Mouse (Mus musculus) thymus, adult 2 months (tissue): ENCODE data around the gene Hacl1. TPM values are rescaled to one million over a fixed set of nuclear protein-coding genes. Genes with fewer than 3 reads are reported as not detected.

Experiments
- DNase-seq: peaks from one replicate; pipeline ENCODE4 v3.0.0; 2021
- H3K27ac ChIP-seq: fragments of 200-500 bp; 2 replicates; pipeline ENCODE4 v1.5.1; 2012; ENCODE audit warnings: low read length, control low read depth; ENCODE audit not compliant: control insufficient read depth, insufficient read depth
- H3K27me3 ChIP-seq: fragments of 200-500 bp; 2 replicates; pipeline ENCODE4 v1.6.1; 2012; ENCODE audit warnings: mild to moderate bottlenecking, low read length, moderate library complexity, mixed read lengths; ENCODE audit not compliant: control insufficient read depth, insufficient read depth
- H3K36me3 ChIP-seq: fragments of 200-500 bp; 2 replicates; pipeline ENCODE4 v1.6.1; 2012; ENCODE audit warnings: mild to moderate bottlenecking, low read length, moderate library complexity; ENCODE audit not compliant: control insufficient read depth, insufficient read depth
- H3K4me1 ChIP-seq: fragments of 200-500 bp; replicated peaks from 2 replicates; pipeline ENCODE4 v1.6.1; 2012; ENCODE audit warnings: low read length; ENCODE audit not compliant: control insufficient read depth, insufficient read depth
- H3K4me3 ChIP-seq: fragments of 200-500 bp; 2 replicates; pipeline ENCODE4 v1.5.1; 2012; ENCODE audit warnings: mild to moderate bottlenecking, low read length, control low read depth, moderate library complexity; ENCODE audit not compliant: control insufficient read depth, insufficient read depth
- CTCF ChIP-seq: fragments of 200-500 bp; IDR thresholded peaks from 2 replicates; pipeline ENCODE4 v1.5.1; 2012; ENCODE audit warnings: mild to moderate bottlenecking, control low read depth, low read length, moderate library complexity, borderline replicate concordance; ENCODE audit not compliant: control insufficient read depth, poor library complexity, insufficient read depth; ENCODE audit errors: extremely low read depth
- POLR2A ChIP-seq: fragments of 200-500 bp; IDR thresholded peaks from 2 replicates; pipeline ENCODE4 v1.6.1; 2012; ENCODE audit warnings: mild to moderate bottlenecking, low read length, control low read depth, moderate library complexity; ENCODE audit not compliant: control insufficient read depth, poor library complexity, insufficient read depth; ENCODE audit errors: extremely low read depth
- WGBS: fragments of 180-500 bp; shearing (Covaris S2); methylation state at CpG from one replicate; pipeline ENCODE4 v1.1.7; 2018; 5-methylcytosine and 5-hydroxymethylcytosine counted together
- polyA plus RNA-seq: library from polyadenylated mRNA; depleted of rRNA; stranded (reverse); fragments of >200 nt; gene quantifications from 2 replicates; pipeline ENCODE4 v1.2.3, GENCODE M21; 2012

Gene Hacl1
- polyA plus RNA-seq, 1 experiment = 12.1 TPM

DNA sequence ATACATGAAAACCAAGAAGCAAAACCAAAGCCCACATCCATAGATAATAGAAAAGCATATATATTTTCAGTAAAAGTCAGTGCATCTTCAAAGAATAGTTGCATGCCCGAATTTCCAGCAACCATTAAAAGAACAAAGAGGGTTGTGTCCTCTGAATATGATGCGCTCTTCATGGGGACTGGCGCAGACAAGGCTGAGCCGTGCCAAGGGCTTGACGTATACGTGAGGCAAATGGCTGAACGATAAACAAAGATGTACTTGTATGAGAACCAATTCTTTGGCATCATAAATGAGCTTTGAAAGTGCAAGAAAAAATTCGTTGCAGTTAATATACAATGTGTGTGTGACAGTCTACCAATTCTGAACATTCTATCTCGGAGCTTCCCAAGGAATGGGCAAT, 40.2 kb upstream of the Hacl1 start:
- Histone ChIP-seq H3K36me3 (no peaks in the 10 kb centered on the region), H3K4me1 (peaks cover 38% of the 10 kb centered on the region), H3K27me3 (no peaks in the 10 kb centered on the region), H3K4me3 (no peak overlapping the region), H3K27ac (no peak overlapping the region)
- 86% methylated on average over 9 of the region's 9 CpGs for WGBS
- TF ChIP-seq POLR2A (no peak), CTCF (no peak)
- no peak for DNase-seq

DNA sequence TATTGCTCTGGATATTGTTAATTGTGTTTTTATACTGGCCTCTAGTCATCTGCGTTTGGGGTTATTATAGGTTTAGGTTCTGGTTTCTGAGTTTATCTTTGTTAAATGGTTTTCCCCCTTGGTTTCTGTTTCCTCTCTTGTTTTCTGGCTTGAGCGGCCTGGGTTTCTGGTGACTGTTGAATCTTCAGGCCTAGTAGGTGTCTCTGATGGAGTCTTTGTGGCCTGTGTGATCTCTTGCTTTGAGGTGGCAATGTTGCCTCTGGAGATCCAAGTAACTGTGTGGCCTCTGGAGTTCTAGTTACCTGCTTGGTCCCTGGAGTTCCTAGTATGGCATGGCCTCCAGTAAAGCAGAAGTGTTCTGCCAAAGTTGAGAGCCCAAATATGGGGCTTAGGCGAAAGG, 39.6 kb upstream of the Hacl1 start:
- Histone ChIP-seq H3K36me3 (no peaks in the 10 kb centered on the region), H3K4me1 (peaks cover 34% of the 10 kb centered on the region), H3K4me3 (no peak overlapping the region), H3K27me3 (no peaks in the 10 kb centered on the region), H3K27ac (no peak overlapping the region)
- 59% methylated on average over 3 of the region's 3 CpGs for WGBS
- TF ChIP-seq CTCF = no peak
- DNase-seq = no peak

DNA sequence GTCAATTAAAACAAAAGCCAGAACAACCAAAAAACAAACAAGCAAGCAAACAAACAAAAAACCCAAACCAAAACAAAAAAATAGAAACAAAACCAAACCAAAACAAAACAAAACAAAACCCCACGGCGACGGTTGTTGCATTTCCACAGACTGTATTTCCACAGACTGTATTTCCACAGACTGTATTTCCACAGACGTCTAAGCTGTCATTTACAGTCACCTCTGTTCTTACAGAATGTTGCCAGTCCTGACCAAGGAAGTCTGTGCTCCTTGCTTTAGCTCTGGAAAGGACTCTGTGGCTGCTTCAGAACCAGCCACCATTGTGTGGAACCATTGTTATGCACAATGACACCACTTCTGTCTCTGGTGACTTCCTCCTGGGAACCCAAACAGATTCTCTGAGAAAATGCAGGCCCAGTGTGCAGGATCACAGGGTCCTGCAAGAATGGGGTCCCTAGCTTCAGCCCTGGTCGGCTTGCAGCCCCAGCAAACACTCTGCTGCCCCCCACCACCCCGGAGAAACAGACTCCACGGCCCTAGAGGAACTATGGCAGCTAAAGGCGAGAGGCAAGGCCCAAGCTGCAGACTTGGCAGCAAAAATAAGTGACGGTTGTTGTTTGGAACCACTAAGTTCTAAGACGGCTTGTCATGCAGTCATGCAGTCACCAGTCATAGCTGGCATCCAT, 30.7 kb upstream of the Hacl1 start:
- Histone ChIP-seq H3K4me3 (no peak overlapping the region), H3K27me3 (no peaks in the 10 kb centered on the region), H3K27ac (no peak overlapping the region), H3K36me3 (0 out of 2 replicates have a peak, but pooled peaks cover 4% of the 10 kb centered on the region), H3K4me1 (peaks cover 35% of the 10 kb centered on the region)
- TF ChIP-seq CTCF (no peak), POLR2A (no peak)
- no peak for DNase-seq
- WGBS = 80% methylated on average over 10 of the region's 10 CpGs

DNA sequence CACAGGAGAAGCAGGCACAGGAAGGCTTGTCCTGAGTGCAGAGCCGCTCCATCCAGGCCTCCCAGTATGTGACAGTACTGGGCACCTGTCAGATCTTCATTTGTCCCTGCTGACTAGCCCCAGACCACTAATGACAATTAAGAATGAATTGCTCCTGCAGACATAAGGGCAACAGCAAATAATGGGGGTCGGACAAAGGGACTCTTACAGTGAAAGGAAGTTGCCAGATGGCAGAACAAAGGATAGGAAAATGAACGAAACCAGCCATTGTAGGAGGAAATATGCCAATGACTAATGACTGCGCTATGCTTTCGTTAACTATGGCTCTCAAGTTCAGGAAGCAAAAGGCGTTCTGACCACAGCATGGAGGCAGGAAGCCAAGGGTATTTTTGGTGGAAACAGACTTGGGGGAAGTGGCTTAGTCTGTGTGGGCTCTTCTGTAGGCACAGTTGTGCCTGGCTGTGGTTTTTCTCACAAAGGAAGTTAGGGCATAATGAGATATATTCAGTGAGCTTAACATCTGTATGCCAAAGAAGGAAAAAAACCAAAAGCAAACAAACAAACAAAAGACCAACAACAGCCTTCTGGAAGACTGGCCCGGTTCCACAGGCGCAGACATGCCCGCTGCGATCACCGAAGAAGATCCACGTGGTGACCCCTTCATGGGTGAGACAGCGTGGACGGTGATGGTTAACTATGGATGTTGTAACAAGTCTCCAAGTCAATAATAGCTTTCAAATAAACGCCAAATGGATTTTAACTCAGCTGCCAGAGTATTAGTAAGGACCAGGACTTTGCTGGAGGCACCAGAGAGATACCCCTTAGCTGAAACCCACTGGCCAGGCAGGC, 28.8 kb upstream of the Hacl1 start:
- peak; percentile 53 for DNase-seq
- WGBS = 8% methylated on average over 15 of the region's 15 CpGs

GRCm38 (mm10) chr14:31669161-31669611, 28.1 kb upstream of the Hacl1 start:
- no peak overlapping the region for H3K27ac ChIP-seq
- WGBS = 29% methylated on average over 13 of the region's 13 CpGs
- peaks cover 45% of the 10 kb centered on the region for H3K4me1 ChIP-seq
- DNase-seq = peak; percentile 42
- H3K27me3 ChIP-seq = no peaks in the 10 kb centered on the region
- no peak for TF ChIP-seq POLR2A
- TF ChIP-seq CTCF = no peak
- H3K4me3 ChIP-seq = no peak overlapping the region
- 0 out of 2 replicates have a peak, but pooled peaks cover 5% of the 10 kb centered on the region for H3K36me3 ChIP-seq

More for the DNA sequence above, 28.8 kb upstream of the Hacl1 start:
- no peak overlapping the region for H3K4me3 ChIP-seq
- H3K36me3 ChIP-seq = 0 out of 2 replicates have a peak, but pooled peaks cover 5% of the 10 kb centered on the region
- H3K27me3 ChIP-seq = no peaks in the 10 kb centered on the region
- peak overlapping the region; percentile 14; the same call in 1 of the 2 replicates for H3K27ac ChIP-seq
- peaks cover 43% of the 10 kb centered on the region for H3K4me1 ChIP-seq
- TF ChIP-seq POLR2A = no peak
- no peak for TF ChIP-seq CTCF

DNA sequence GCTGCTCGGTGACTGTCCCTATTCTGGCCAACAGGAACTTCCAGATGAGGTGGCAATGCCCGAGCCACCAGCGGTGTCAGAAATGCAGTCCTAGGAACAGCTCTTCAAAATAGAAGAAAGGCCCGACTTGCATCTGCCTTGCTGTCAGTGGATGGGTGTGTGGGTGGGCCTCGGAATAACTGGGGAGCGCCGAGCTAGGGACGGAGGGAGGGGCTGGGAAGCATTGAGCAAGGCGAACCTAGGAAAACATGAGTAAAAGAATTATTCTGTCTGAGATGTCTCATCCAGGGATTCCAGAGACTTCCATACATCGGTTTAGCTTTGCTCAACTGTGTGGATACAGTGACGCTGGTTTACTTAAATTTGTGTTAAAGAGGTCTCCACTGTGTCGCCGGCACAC, 27.2 kb upstream of the Hacl1 start:
- no peak for DNase-seq
- Histone ChIP-seq H3K4me1 (peaks cover 47% of the 10 kb centered on the region), H3K4me3 (no peak overlapping the region), H3K27me3 (no peaks in the 10 kb centered on the region), H3K36me3 (0 out of 2 replicates have a peak, but pooled peaks cover 5% of the 10 kb centered on the region), H3K27ac (no peak overlapping the region)
- 78% methylated on average over 13 of the region's 13 CpGs for WGBS
- TF ChIP-seq CTCF (no peak), POLR2A (no peak)
